Mouse (Mus musculus): ENCODE data around the gene Ppp2r5b. TPM values are rescaled to one million over a fixed set of nuclear protein-coding genes. Genes with fewer than 3 reads are reported as not detected.

Gene Ppp2r5b
- total RNA-seq, 2 experiments from 2014 or later, result 8.6 to 10.9 TPM

GRCm38 (mm10) chr19:6240725-6241124 lies 5.1 kb upstream of the Ppp2r5b start:
- ATAC-seq (replicated peaks; ENCODE audit: low FRiP score, low TSS enrichment, poor library complexity, severe bottlenecking), result no peak

GRCm38 (mm10) chr19:6240136-6240535 lies 4.5 kb upstream of the Ppp2r5b start:
- no peak for ATAC-seq (replicated peaks; ENCODE audit: low FRiP score, low TSS enrichment, poor library complexity, severe bottlenecking)

- ATAC-seq (replicated peaks; ENCODE audit: low FRiP score, low TSS enrichment, poor library complexity, severe bottlenecking), result no peak
Observed at GRCm38 (mm10) chr19:6238740-6239139, 3.1 kb upstream of the Ppp2r5b start.

- no peak for ATAC-seq (replicated peaks; ENCODE audit: low FRiP score, low TSS enrichment, poor library complexity, severe bottlenecking)
Observed at GRCm38 (mm10) chr19:6236842-6237241, 1.2 kb upstream of the Ppp2r5b start.

GRCm38 (mm10) chr19:6236053-6236441 lies 375 bp upstream of the Ppp2r5b start:
- peak; percentile 75 for ATAC-seq (replicated peaks; ENCODE audit: low FRiP score, low TSS enrichment, poor library complexity, severe bottlenecking)

- peak; percentile 78 for ATAC-seq (replicated peaks; ENCODE audit: low FRiP score, low TSS enrichment, poor library complexity, severe bottlenecking)
Observed at GRCm38 (mm10) chr19:6234337-6235083, 1.2 kb downstream of the Ppp2r5b start.

GRCm38 (mm10) chr19:6233647-6234046 lies 2.0 kb downstream of the Ppp2r5b start:
- no peak for ATAC-seq (replicated peaks; ENCODE audit: low FRiP score, low TSS enrichment, poor library complexity, severe bottlenecking)

GRCm38 (mm10) chr19:6231036-6231435 lies 4.6 kb downstream of the Ppp2r5b start:
- ATAC-seq (replicated peaks; ENCODE audit: low FRiP score, low TSS enrichment, poor library complexity, severe bottlenecking), result no peak

GRCm38 (mm10) chr19:6230411-6230810 lies 5.3 kb downstream of the Ppp2r5b start:
- ATAC-seq (replicated peaks; ENCODE audit: low FRiP score, low TSS enrichment, poor library complexity, severe bottlenecking), result no peak

- ATAC-seq (replicated peaks; ENCODE audit: low FRiP score, low TSS enrichment, poor library complexity, severe bottlenecking), result no peak
Observed at GRCm38 (mm10) chr19:6227864-6228263, 7.8 kb downstream of the Ppp2r5b start.

- no peak for ATAC-seq (replicated peaks; ENCODE audit: low FRiP score, low TSS enrichment, poor library complexity, severe bottlenecking)
Observed at GRCm38 (mm10) chr19:6226763-6227162, 8.9 kb downstream of the Ppp2r5b start.

GRCm38 (mm10) chr19:6226135-6226534 lies 9.5 kb downstream of the Ppp2r5b start, which contains the start of gene Gpha2:
TSS of gene Gpha2 (plus strand) at chr19:6226380.
- ATAC-seq (replicated peaks; ENCODE audit: low FRiP score, low TSS enrichment, poor library complexity, severe bottlenecking), result peak; percentile 46; the same call in 1 of the 2 replicates

GRCm38 (mm10) chr19:6218606-6219005 lies 17.1 kb downstream of the Ppp2r5b start:
- no peak for ATAC-seq (replicated peaks; ENCODE audit: low FRiP score, low TSS enrichment, poor library complexity, severe bottlenecking)

GRCm38 (mm10) chr19:6216046-6216705 lies 19.5 kb downstream of the Ppp2r5b start:
- ATAC-seq (replicated peaks; ENCODE audit: low FRiP score, low TSS enrichment, poor library complexity, severe bottlenecking), result no peak

GRCm38 (mm10) chr19:6206716-6207115 lies 29.0 kb downstream of the Ppp2r5b start:
- ATAC-seq (replicated peaks; ENCODE audit: low FRiP score, low TSS enrichment, poor library complexity, severe bottlenecking), result no peak

GRCm38 (mm10) chr19:6204265-6204664 lies 31.4 kb downstream of the Ppp2r5b start:
- ATAC-seq (replicated peaks; ENCODE audit: low FRiP score, low TSS enrichment, poor library complexity, severe bottlenecking), result no peak

GRCm38 (mm10) chr19:6184131-6184530 lies 51.5 kb downstream of the Ppp2r5b start, which contains the start of gene Majin:
TSS of gene Majin (plus strand) at chr19:6184388.
- ATAC-seq (replicated peaks; ENCODE audit: low FRiP score, low TSS enrichment, poor library complexity, severe bottlenecking), result no peak

GRCm38 (mm10) chr19:6182534-6182933 lies 53.1 kb downstream of the Ppp2r5b start:
- ATAC-seq (replicated peaks; ENCODE audit: low FRiP score, low TSS enrichment, poor library complexity, severe bottlenecking), result no peak

- no peak for ATAC-seq (replicated peaks; ENCODE audit: low FRiP score, low TSS enrichment, poor library complexity, severe bottlenecking)
Observed at GRCm38 (mm10) chr19:6181629-6182028, 54.0 kb downstream of the Ppp2r5b start.

GRCm38 (mm10) chr19:6178775-6179174 lies 56.9 kb downstream of the Ppp2r5b start:
- no peak for ATAC-seq (replicated peaks; ENCODE audit: low FRiP score, low TSS enrichment, poor library complexity, severe bottlenecking)
